Mouse (Mus musculus) limb, embryonic 14.5 days (tissue): ENCODE data around the gene Dapk2. TPM values are rescaled to one million over a fixed set of nuclear protein-coding genes. Genes with fewer than 3 reads are reported as not detected.

Experiments
- ATAC-seq: fragments of 200-750 bp; cut with Nextera tagmentation; 2 replicates; pipeline ENCODE4 v1.8.0; 2017; ENCODE audit warnings: low read depth, moderate number of reproducible peaks, moderate TSS enrichment; ENCODE audit not compliant: low FRiP score
- DNase-seq: peaks from one replicate; pipeline ENCODE4 v3.0.0-alpha.2; 2015; ENCODE audit warnings: low spot score
- H3K27ac ChIP-seq: fragments of 300-500 bp; sonication (generic); replicated peaks from 2 replicates; pipeline ENCODE4 v1.5.1; 2014; ENCODE audit warnings: low read depth, mild to moderate bottlenecking, low read length, moderate library complexity, mixed read lengths
- H3K27me3 ChIP-seq: fragments of 300-500 bp; sonication (generic); 2 replicates; pipeline ENCODE4 v1.6.1; 2014; ENCODE audit warnings: low read length, mixed read lengths; ENCODE audit not compliant: control insufficient read depth, insufficient read depth
- H3K36me3 ChIP-seq: fragments of 300-500 bp; sonication (generic); 2 replicates; pipeline ENCODE4 v1.6.1; 2014; ENCODE audit warnings: mild to moderate bottlenecking, low read length, moderate library complexity, mixed read lengths; ENCODE audit not compliant: control insufficient read depth, insufficient read depth
- H3K4me1 ChIP-seq: fragments of 300-500 bp; sonication (generic); 2 replicates; pipeline ENCODE4 v1.6.1; 2014; ENCODE audit warnings: antibody characterized with exemption, low read length, mixed read lengths; ENCODE audit not compliant: control insufficient read depth, insufficient read depth
- H3K4me2 ChIP-seq: fragments of 300-500 bp; sonication (generic); replicated peaks from 2 replicates; pipeline ENCODE4 v1.6.1; 2014; ENCODE audit warnings: low read depth, mild to moderate bottlenecking, low read length, moderate library complexity; ENCODE audit not compliant: severe bottlenecking
- H3K4me3 ChIP-seq: fragments of 300-500 bp; sonication (generic); replicated peaks from 2 replicates; pipeline ENCODE4 v1.5.1; 2014; ENCODE audit warnings: low read length
- H3K9ac ChIP-seq: fragments of 300-500 bp; sonication (generic); 2 replicates; pipeline ENCODE4 v1.6.1; 2014; ENCODE audit warnings: mild to moderate bottlenecking, low read depth, low read length, moderate library complexity; ENCODE audit not compliant: severe bottlenecking
- H3K9me3 ChIP-seq: fragments of 300-500 bp; sonication (generic); 2 replicates; pipeline ENCODE4 v1.6.1; 2016; ENCODE audit warnings: low read length; ENCODE audit not compliant: control insufficient read depth
- POLR2A ChIP-seq: fragments of 200-500 bp; IDR thresholded peaks from 2 replicates; pipeline ENCODE4 v1.8.0; 2012; ENCODE audit warnings: inconsistent platforms, mild to moderate bottlenecking, moderate library complexity, borderline replicate concordance; ENCODE audit not compliant: insufficient read depth, insufficient read length; ENCODE audit errors: extremely low read depth
- WGBS: fragments of 180-500 bp; shearing (Covaris S2); extraction: QIAGEN DNeasy Blood & Tissue Kit; methylation state at CpG from one replicate; pipeline ENCODE4 v1.1.7; 2014; 5-methylcytosine and 5-hydroxymethylcytosine counted together
- polyA plus RNA-seq, 2 experiments: library from polyadenylated mRNA; depleted of rRNA in 1 of 2; stranded (reverse) in 1 of 2; unstranded in 1 of 2; fragments of >200 nt; fragmentation: Nextera tagmentation in 1 of 2; extraction: Ambion mirVana in 1 of 2; gene quantifications; 2 replicates each; pipeline versions ENCODE4 v1.2.1 to v1.2.3; 2012 to 2014

Dapk2 gene
- polyA plus RNA-seq (2012; rRNA removed): 4.5 and 4.6 TPM in 2 replicates
- polyA plus RNA-seq (2014; fragmentation: Nextera tagmentation; extraction: Ambion mirVana): 5.0 and 6.3 TPM in 2 replicates

DNA sequence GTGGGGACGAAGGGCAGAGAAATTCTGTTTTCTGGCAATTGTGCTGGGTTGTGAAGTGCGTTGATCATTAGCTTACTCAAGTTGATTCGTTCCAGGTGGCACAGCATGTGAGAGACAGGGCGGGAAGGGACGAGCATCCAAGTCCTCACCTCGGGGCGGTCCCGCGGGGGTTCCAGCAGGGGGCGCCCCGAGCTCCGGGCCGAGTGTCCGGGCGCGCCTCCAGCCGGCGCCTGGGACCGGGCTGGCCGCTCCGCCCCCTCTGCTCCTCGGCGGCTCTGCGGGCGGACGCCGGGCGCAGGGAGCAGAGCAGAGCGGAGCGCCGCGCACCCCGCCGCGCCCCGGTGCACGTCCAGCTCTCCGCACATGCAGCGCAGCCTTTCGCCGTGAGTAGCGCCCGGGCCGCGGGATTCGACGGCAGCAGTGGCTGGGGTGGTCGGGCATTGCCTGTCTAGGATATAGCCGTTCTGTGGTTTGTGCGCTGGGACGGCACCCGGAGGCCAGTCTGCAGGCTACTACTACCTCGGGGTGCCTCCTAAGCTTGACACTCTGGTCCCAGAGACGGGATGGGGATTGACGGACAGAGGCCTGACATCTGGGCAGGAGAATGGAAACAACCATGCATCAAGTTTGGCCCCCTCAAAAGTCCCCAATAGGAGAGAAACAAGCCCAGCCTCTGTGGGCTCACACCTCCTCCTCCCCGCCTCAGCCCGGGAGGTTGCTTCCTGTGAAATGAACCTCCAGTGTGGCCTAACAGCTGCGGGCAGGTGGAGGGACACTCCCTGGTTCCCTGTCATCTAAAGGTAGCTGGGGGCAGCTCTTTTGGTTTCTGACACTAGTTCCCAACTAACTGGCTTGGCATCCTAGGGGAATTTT is at the start of gene Dapk2:
Gene Dapk2, plus strand, starts transcription at position 266 of the 873 bp plus-strand sequence.
- H3K27me3 ChIP-seq: peaks cover 9% of the 10 kb centered on the region; the same call in 1 of the 2 replicates
- H3K36me3 ChIP-seq: no peaks in the 10 kb centered on the region
- peak within 1 kb of the TSS; percentile 65 for H3K4me2 ChIP-seq
- TF ChIP-seq POLR2A: no peak
- no peaks in the 10 kb centered on the region; the same call in 1 of the 2 replicates for H3K4me1 ChIP-seq
- peak within 1 kb of the TSS; percentile 41 for H3K9ac ChIP-seq
- WGBS: 2% methylated on average over 37 of the region's 58 CpGs
- peak within 1 kb of the TSS; percentile 43 for H3K4me3 ChIP-seq
- no peak within 1 kb of the TSS for H3K27ac ChIP-seq
- ATAC-seq: peak; percentile 73
- peak; percentile 64 for DNase-seq
- H3K9me3 ChIP-seq: no peaks in the 10 kb centered on the region

- Histone ChIP-seq H3K9ac (no peak overlapping the region), H3K4me2 (no peak overlapping the region), H3K27me3 (no peaks in the 10 kb centered on the region), H3K4me1 (no peaks in the 10 kb centered on the region), H3K9me3 (no peaks in the 10 kb centered on the region), H3K4me3 (no peak overlapping the region), H3K36me3 (peaks cover 44% of the 10 kb centered on the region), H3K27ac (no peak overlapping the region)
- TF ChIP-seq POLR2A: no peak
- WGBS: 91% methylated on average over 1 of the region's 1 CpGs
- no peak for DNase-seq
- no peak for ATAC-seq
These were observed 48.4 kb upstream of the Dapk2 start for GRCm38 (mm10) chr9:66109574-66109973.

DNA sequence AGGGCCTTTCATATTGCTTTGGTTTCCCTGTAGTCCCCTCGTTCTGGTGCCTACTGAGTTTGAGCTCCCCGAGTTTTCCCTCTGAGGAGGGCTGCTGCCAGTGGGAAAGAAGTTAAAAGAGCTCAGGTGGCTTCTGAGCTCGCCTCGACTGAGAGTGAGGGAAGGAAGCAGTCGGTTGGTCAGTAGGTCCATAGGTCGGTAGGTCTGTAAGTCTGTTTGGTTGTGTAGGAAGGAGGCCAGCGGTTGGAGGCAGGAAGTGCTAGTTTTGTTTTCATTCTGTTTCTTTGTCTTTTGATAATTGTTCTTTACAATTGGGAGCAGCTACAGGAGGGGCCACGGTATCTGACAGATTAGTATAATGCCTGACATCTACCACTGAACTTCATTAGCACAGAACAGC is 47.9 kb upstream of the Dapk2 start:
- Histone ChIP-seq H3K27me3 (no peaks in the 10 kb centered on the region), H3K27ac (no peak overlapping the region), H3K4me2 (no peak overlapping the region), H3K4me3 (no peak overlapping the region), H3K9me3 (no peaks in the 10 kb centered on the region), H3K4me1 (no peaks in the 10 kb centered on the region), H3K9ac (no peak overlapping the region), H3K36me3 (peaks cover 41% of the 10 kb centered on the region)
- TF ChIP-seq POLR2A: no peak
- DNase-seq: no peak
- 72% methylated on average over 8 of the region's 8 CpGs for WGBS
- no peak for ATAC-seq

DNA sequence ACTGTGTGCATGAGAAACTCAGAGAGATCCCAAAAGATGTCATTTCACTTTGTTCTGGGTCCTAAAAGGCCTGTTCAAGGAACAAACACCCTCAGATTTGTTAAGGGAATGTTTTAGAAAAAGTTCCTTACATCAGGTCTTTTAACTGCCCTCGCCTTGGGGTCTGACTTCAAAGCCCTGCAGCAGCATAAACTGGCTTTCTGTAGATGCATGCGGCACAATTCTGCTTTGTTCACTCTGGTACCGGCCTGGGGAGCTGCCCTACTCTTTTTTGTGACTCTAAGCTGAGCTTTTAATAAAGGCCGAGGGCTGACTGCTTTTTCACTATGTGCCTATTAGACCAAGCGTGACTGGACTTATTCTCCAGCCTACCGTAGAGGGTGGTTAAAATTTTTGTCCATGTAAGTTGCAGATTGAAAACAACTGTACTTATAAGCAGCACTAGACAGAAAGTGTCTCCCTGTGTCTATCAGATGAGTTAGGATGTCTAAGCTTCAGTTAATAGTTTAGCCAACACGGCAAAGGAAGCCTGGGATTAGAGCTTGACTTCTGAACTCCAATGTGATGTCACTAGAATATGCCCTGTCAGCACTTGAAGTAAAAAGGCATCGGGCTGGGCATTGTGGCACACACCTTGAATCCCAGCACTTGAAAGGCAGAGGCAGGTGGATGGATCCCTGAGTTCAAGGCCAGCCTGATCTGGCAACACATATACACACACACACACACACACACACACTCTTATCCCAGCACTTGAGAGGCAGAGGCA is 47.2 kb upstream of the Dapk2 start:
- TF ChIP-seq POLR2A: no peak
- no peak overlapping the region for H3K4me2 ChIP-seq
- 56% methylated on average over 8 of the region's 8 CpGs for WGBS
- H3K36me3 ChIP-seq: peaks cover 39% of the 10 kb centered on the region
- no peaks in the 10 kb centered on the region for H3K27me3 ChIP-seq
- H3K9ac ChIP-seq: no peak overlapping the region
- H3K4me3 ChIP-seq: no peak overlapping the region
- no peak overlapping the region for H3K27ac ChIP-seq
- DNase-seq (no peak), ATAC-seq (no peak)
- no peaks in the 10 kb centered on the region for H3K9me3 ChIP-seq
- no peaks in the 10 kb centered on the region for H3K4me1 ChIP-seq

- H3K4me3 ChIP-seq: no peak overlapping the region
- H3K4me1 ChIP-seq: no peaks in the 10 kb centered on the region
- no peaks in the 10 kb centered on the region for H3K9me3 ChIP-seq
- peaks cover 16% of the 10 kb centered on the region for H3K36me3 ChIP-seq
- no peak overlapping the region for H3K9ac ChIP-seq
- H3K4me2 ChIP-seq: no peak overlapping the region
- H3K27ac ChIP-seq: no peak overlapping the region
- 95% methylated on average over 3 of the region's 3 CpGs for WGBS
- no peak for ATAC-seq
- no peak for TF ChIP-seq POLR2A
- DNase-seq: no peak
- H3K27me3 ChIP-seq: no peaks in the 10 kb centered on the region
These were observed 43.7 kb upstream of the Dapk2 start for GRCm38 (mm10) chr9:66114341-66114740.
